Mouse (Mus musculus) cortical plate, adult 2 months (tissue): ENCODE measurements around the gene Reep6.

Source experiments
- CTCF ChIP-seq: fragments of 200-500 bp; IDR thresholded peaks from 2 replicates; pipeline ENCODE4 v1.5.1; 2011; ENCODE audit warnings: mild to moderate bottlenecking, control low read depth, low read length; ENCODE audit not compliant: insufficient read depth; ENCODE audit errors: extremely low read depth
- POLR2A ChIP-seq: fragments of 200-500 bp; IDR thresholded peaks from 2 replicates; pipeline ENCODE4 v1.6.1; 2011; ENCODE audit warnings: mild to moderate bottlenecking, low read length, control low read depth; ENCODE audit not compliant: insufficient read depth; ENCODE audit errors: extremely low read depth

DNA sequence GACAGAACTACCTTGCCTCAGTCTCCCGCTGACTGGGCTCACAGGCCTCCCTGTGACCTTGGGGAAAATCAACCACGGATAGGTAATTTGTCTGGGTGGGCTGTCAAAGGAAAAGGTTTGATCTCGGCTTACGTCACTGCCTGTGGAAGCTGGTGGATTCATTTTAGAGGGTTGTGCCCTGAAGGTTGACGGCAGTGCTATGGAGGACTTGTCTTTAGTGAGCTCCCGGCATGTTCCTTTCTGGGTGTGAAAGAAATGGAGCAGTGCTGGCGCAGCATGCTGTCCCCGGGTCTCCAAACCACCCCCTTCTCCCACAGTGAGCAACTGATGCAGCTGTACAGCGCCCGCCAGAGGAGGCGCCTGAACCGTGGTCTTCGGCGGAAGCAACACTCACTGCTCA lies 36.4 kb upstream of the Reep6 start:
- no peak for TF ChIP-seq POLR2A
- no peak for TF ChIP-seq CTCF
